Mouse (Mus musculus): ENCODE results near the gene Junb. TPM values are rescaled to one million over a fixed set of nuclear protein-coding genes. Genes with fewer than 3 reads are reported as not detected.

The Junb gene
- polyA plus RNA-seq, 1 experiment = 19.0 TPM

- H3K9ac ChIP-seq (ENCODE audit: low read depth, poor library complexity, severe bottlenecking) = no peak overlapping the region
- peaks cover 2% of the 10 kb centered on the region; the same call in 1 of the 2 replicates for H3K27me3 ChIP-seq (ENCODE audit: control insufficient read depth, insufficient read depth, low read length, poor library complexity, severe bottlenecking)
- H3K4me3 ChIP-seq (ENCODE audit: low read depth, low read length) = no peak overlapping the region
- H3K27ac ChIP-seq (ENCODE audit: insufficient read depth, low read length) = no peak overlapping the region
- no peaks in the 10 kb centered on the region for H3K9me3 ChIP-seq (replicated peaks; ENCODE audit: control insufficient read depth, insufficient read depth, low read length, poor library complexity, severe bottlenecking)
- H3K36me3 ChIP-seq (ENCODE audit: control insufficient read depth, insufficient read depth, low read length, poor library complexity, severe bottlenecking) = no peaks in the 10 kb centered on the region
- TF ChIP-seq EP300 (IDR thresholded peaks at IDR 0.05; ENCODE audit: insufficient read depth, low read depth, low read length) (no peak), POLR2A (IDR thresholded peaks at IDR 0.05; ENCODE audit: insufficient read depth, low read length) (no peak), CTCF (IDR thresholded peaks at IDR 0.05; ENCODE audit: low read depth, low read length) (no peak)
- H3K4me1 ChIP-seq (ENCODE audit: control insufficient read depth, insufficient read depth, low read length) = peaks cover 2% of the 10 kb centered on the region
Observed at GRCm38 (mm10) chr8:85011242-85011641, 32.7 kb upstream of the Junb start.

- H3K27ac ChIP-seq (ENCODE audit: insufficient read depth, low read length) = no peak overlapping the region
- H3K4me3 ChIP-seq (ENCODE audit: low read depth, low read length) = peak overlapping the region; percentile 36
- H3K36me3 ChIP-seq (ENCODE audit: control insufficient read depth, insufficient read depth, low read length, poor library complexity, severe bottlenecking) = peaks cover 2% of the 10 kb centered on the region; the same call in 1 of the 2 replicates
- H3K9me3 ChIP-seq (replicated peaks; ENCODE audit: control insufficient read depth, insufficient read depth, low read length, poor library complexity, severe bottlenecking) = no peaks in the 10 kb centered on the region
- TF ChIP-seq POLR2A (IDR thresholded peaks at IDR 0.05; ENCODE audit: insufficient read depth, low read length) = no peak
- TF ChIP-seq CTCF (IDR thresholded peaks at IDR 0.05; ENCODE audit: low read depth, low read length) = peak; percentile 70
- H3K9ac ChIP-seq (ENCODE audit: low read depth, poor library complexity, severe bottlenecking) = peak overlapping the region; percentile 54
- H3K27me3 ChIP-seq (ENCODE audit: control insufficient read depth, insufficient read depth, low read length, poor library complexity, severe bottlenecking) = peaks cover 2% of the 10 kb centered on the region; the same call in 1 of the 2 replicates
- H3K4me1 ChIP-seq (ENCODE audit: control insufficient read depth, insufficient read depth, low read length) = peaks cover 2% of the 10 kb centered on the region
Observed at GRCm38 (mm10) chr8:85007686-85008085, 29.2 kb upstream of the Junb start.

GRCm38 (mm10) chr8:84997649-84998295 lies 19.3 kb upstream of the Junb start:
- TF ChIP-seq CTCF (IDR thresholded peaks at IDR 0.05; ENCODE audit: low read depth, low read length) (peak; percentile 99), EP300 (IDR thresholded peaks at IDR 0.05; ENCODE audit: insufficient read depth, low read depth, low read length) (peak; percentile 71; the same call in 1 of the 2 replicates), POLR2A (IDR thresholded peaks at IDR 0.05; ENCODE audit: insufficient read depth, low read length) (no peak)
- H3K36me3 ChIP-seq (ENCODE audit: control insufficient read depth, insufficient read depth, low read length, poor library complexity, severe bottlenecking) = peaks cover 29% of the 10 kb centered on the region
- H3K27ac ChIP-seq (ENCODE audit: insufficient read depth, low read length) = peak overlapping the region; percentile 7
- H3K27me3 ChIP-seq (ENCODE audit: control insufficient read depth, insufficient read depth, low read length, poor library complexity, severe bottlenecking) = no peaks in the 10 kb centered on the region
- no peak overlapping the region for H3K4me3 ChIP-seq (ENCODE audit: low read depth, low read length)
- H3K9me3 ChIP-seq (replicated peaks; ENCODE audit: control insufficient read depth, insufficient read depth, low read length, poor library complexity, severe bottlenecking) = no peaks in the 10 kb centered on the region
- H3K9ac ChIP-seq (ENCODE audit: low read depth, poor library complexity, severe bottlenecking) = 0 out of 2 replicates have a peak overlapping the region, but pooled peaks have one; percentile 2
- H3K4me1 ChIP-seq (ENCODE audit: control insufficient read depth, insufficient read depth, low read length) = peaks cover 6% of the 10 kb centered on the region

- Histone ChIP-seq H3K36me3 (ENCODE audit: control insufficient read depth, insufficient read depth, low read length, poor library complexity, severe bottlenecking) (peaks cover 24% of the 10 kb centered on the region), H3K9me3 (replicated peaks; ENCODE audit: control insufficient read depth, insufficient read depth, low read length, poor library complexity, severe bottlenecking) (no peaks in the 10 kb centered on the region), H3K27ac (ENCODE audit: insufficient read depth, low read length) (no peak overlapping the region), H3K27me3 (ENCODE audit: control insufficient read depth, insufficient read depth, low read length, poor library complexity, severe bottlenecking) (no peaks in the 10 kb centered on the region), H3K9ac (ENCODE audit: low read depth, poor library complexity, severe bottlenecking) (no peak overlapping the region), H3K4me1 (ENCODE audit: control insufficient read depth, insufficient read depth, low read length) (peaks cover 3% of the 10 kb centered on the region), H3K4me3 (ENCODE audit: low read depth, low read length) (no peak overlapping the region)
- TF ChIP-seq CTCF (IDR thresholded peaks at IDR 0.05; ENCODE audit: low read depth, low read length) (no peak), POLR2A (IDR thresholded peaks at IDR 0.05; ENCODE audit: insufficient read depth, low read length) (no peak), EP300 (IDR thresholded peaks at IDR 0.05; ENCODE audit: insufficient read depth, low read depth, low read length) (no peak)
Observed at GRCm38 (mm10) chr8:84996978-84997377, 18.5 kb upstream of the Junb start.

GRCm38 (mm10) chr8:84995680-84996079 lies 17.2 kb upstream of the Junb start:
- peaks cover 3% of the 10 kb centered on the region for H3K4me1 ChIP-seq (ENCODE audit: control insufficient read depth, insufficient read depth, low read length)
- H3K4me3 ChIP-seq (ENCODE audit: low read depth, low read length) = peak overlapping the region; percentile 36
- H3K27me3 ChIP-seq (ENCODE audit: control insufficient read depth, insufficient read depth, low read length, poor library complexity, severe bottlenecking) = no peaks in the 10 kb centered on the region
- H3K27ac ChIP-seq (ENCODE audit: insufficient read depth, low read length) = peak overlapping the region; percentile 37
- no peak for TF ChIP-seq CTCF (IDR thresholded peaks at IDR 0.05; ENCODE audit: low read depth, low read length)
- TF ChIP-seq EP300 (IDR thresholded peaks at IDR 0.05; ENCODE audit: insufficient read depth, low read depth, low read length) = peak; percentile 54; the same call in 1 of the 2 replicates
- TF ChIP-seq POLR2A (IDR thresholded peaks at IDR 0.05; ENCODE audit: insufficient read depth, low read length) = no peak
- H3K9ac ChIP-seq (ENCODE audit: low read depth, poor library complexity, severe bottlenecking) = peak overlapping the region; percentile 23
- peaks cover 22% of the 10 kb centered on the region for H3K36me3 ChIP-seq (ENCODE audit: control insufficient read depth, insufficient read depth, low read length, poor library complexity, severe bottlenecking)
- no peaks in the 10 kb centered on the region for H3K9me3 ChIP-seq (replicated peaks; ENCODE audit: control insufficient read depth, insufficient read depth, low read length, poor library complexity, severe bottlenecking)

- H3K27ac ChIP-seq (ENCODE audit: insufficient read depth, low read length) = no peak overlapping the region
- no peaks in the 10 kb centered on the region for H3K9me3 ChIP-seq (replicated peaks; ENCODE audit: control insufficient read depth, insufficient read depth, low read length, poor library complexity, severe bottlenecking)
- H3K4me1 ChIP-seq (ENCODE audit: control insufficient read depth, insufficient read depth, low read length) = peaks cover 3% of the 10 kb centered on the region
- no peak overlapping the region for H3K4me3 ChIP-seq (ENCODE audit: low read depth, low read length)
- peaks cover 22% of the 10 kb centered on the region for H3K36me3 ChIP-seq (ENCODE audit: control insufficient read depth, insufficient read depth, low read length, poor library complexity, severe bottlenecking)
- no peaks in the 10 kb centered on the region for H3K27me3 ChIP-seq (ENCODE audit: control insufficient read depth, insufficient read depth, low read length, poor library complexity, severe bottlenecking)
- no peak for TF ChIP-seq POLR2A (IDR thresholded peaks at IDR 0.05; ENCODE audit: insufficient read depth, low read length)
- TF ChIP-seq EP300 (IDR thresholded peaks at IDR 0.05; ENCODE audit: insufficient read depth, low read depth, low read length) = no peak
- TF ChIP-seq CTCF (IDR thresholded peaks at IDR 0.05; ENCODE audit: low read depth, low read length) = no peak
- no peak overlapping the region for H3K9ac ChIP-seq (ENCODE audit: low read depth, poor library complexity, severe bottlenecking)
Observed at GRCm38 (mm10) chr8:84994375-84994774, 15.9 kb upstream of the Junb start.

Measured in ES-Bruce4 (cell line).